Mouse (Mus musculus) thymus, adult 2 months (tissue): Measurements from ENCODE around the gene Nlrp3.

Source experiments
- CTCF ChIP-seq: fragments of 200-500 bp; IDR thresholded peaks from 2 replicates; pipeline ENCODE4 v1.5.1; 2012; ENCODE audit warnings: mild to moderate bottlenecking, control low read depth, low read length, moderate library complexity, borderline replicate concordance; ENCODE audit not compliant: control insufficient read depth, poor library complexity, insufficient read depth; ENCODE audit errors: extremely low read depth
- POLR2A ChIP-seq: fragments of 200-500 bp; IDR thresholded peaks from 2 replicates; pipeline ENCODE4 v1.6.1; 2012; ENCODE audit warnings: mild to moderate bottlenecking, low read length, control low read depth, moderate library complexity; ENCODE audit not compliant: control insufficient read depth, poor library complexity, insufficient read depth; ENCODE audit errors: extremely low read depth

DNA sequence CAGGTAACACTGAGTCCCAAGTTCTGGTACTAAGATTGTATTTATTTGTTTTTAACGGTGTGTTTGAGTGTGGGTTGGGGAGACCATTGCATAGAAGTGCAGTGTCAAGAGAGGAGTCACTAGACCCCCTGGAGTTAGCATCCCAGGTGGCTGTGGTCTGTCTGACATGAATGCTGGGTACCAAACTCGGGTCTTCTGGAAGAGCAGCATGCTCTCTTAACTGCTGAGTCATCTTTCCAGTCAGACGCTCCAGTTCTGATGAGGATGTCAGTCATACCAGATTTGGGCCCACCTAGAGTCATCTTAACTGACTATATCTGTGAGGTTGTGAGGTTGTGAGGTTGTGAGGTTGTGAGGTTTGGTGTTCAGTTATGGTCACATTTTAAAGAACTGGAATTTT lies 19.5 kb downstream of the Nlrp3 start:
- TF ChIP-seq CTCF: no peak
- TF ChIP-seq POLR2A: no peak
